Mouse (Mus musculus) embryonic stem cell, embryonic (primary cell): ENCODE measurements around the gene Plek.
"Not testable (repeated sequence)": the region's sequence is repeated elsewhere in the genome, so short reads cannot be mapped to it uniquely, and the experiment has no call there.

ENCODE experiments used
- CTCF ChIA-PET, 4 experiments: fragments of 300-600 bp in 2 of 4; fragments of 350-600 bp in 2 of 4; sonication (Branson Sonifier 250); formaldehyde crosslinking; loops; one replicate each; lab custom pipeline; 2022; ENCODE audit warnings: inconsistent platforms in 2 of 4; lab: Charles Lee
- POLR2A ChIA-PET, 4 experiments: fragments of 300-600 bp in 2 of 4; fragments of 350-600 bp in 2 of 4; sonication (Branson Sonifier 250); formaldehyde crosslinking; loops; one replicate each; lab custom pipeline; 2022; ENCODE audit warnings: antibody characterized with exemption in 4 of 4, inconsistent platforms in 1 of 4; lab: Charles Lee

Gene Plek

GRCm38 (mm10) chr11:17051545-17052475 is at the start of gene Plek, which contains the start of gene Cnrip1:
Gene Plek (minus strand): TSS chr11:17052381.
Gene Cnrip1 (plus strand): TSS chr11:17051586.
- ChIA-PET CTCF (interaction anchor here in 1 of 4 experiments (0.6 kb wide), 1 partner anchor 15 kb away, joined by 3 read pairs; no protein-coding TSS in a partner anchor), POLR2A (interaction anchor here in 2 of 4 experiments (1.0 to 1.4 kb wide), 2 partner anchors 27 to 205 kb away, joined by 3 read pairs; no protein-coding TSS in a partner anchor)

GRCm38 (mm10) chr11:17086106-17086505 is 33.9 kb upstream of the Plek start:
- POLR2A ChIA-PET, result no interaction called here

GRCm38 (mm10) chr11:17083866-17084265 is 31.7 kb upstream of the Plek start:
- CTCF ChIA-PET, result interaction anchor here in 1 of 4 experiments (0.7 kb wide), 1 partner anchor 377 kb away, joined by 3 read pairs; no protein-coding TSS in a partner anchor
- POLR2A ChIA-PET, result no interaction called here

More at GRCm38 (mm10) chr11:17086106-17086505, 33.9 kb upstream of the Plek start:
- CTCF ChIA-PET, result interaction anchor here in 1 of 4 experiments (0.6 kb wide), 1 partner anchor 576 kb away, joined by 4 read pairs; no protein-coding TSS in a partner anchor

GRCm38 (mm10) chr11:17083455-17083854 is 31.3 kb upstream of the Plek start:
- ChIA-PET POLR2A (interaction anchor here in 2 of 4 experiments (0.6 to 0.9 kb wide), 2 partner anchors 111 to 174 kb away, joined by 3 to 4 read pairs; partner anchors contain the start of gene C1d (in 1 of the 2)), CTCF (interaction anchor here in 2 of 4 experiments (0.5 to 1.0 kb wide), 3 partner anchors 109 to 377 kb away, joined by 3 to 4 read pairs (median 3); no protein-coding TSS in a partner anchor)

GRCm38 (mm10) chr11:17082953-17083352 is 30.8 kb upstream of the Plek start:
- ChIA-PET CTCF (interaction anchor here in 2 of 4 experiments (0.5 to 1.0 kb wide), 3 partner anchors 109 to 378 kb away, joined by 3 to 4 read pairs (median 3); no protein-coding TSS in a partner anchor), POLR2A (interaction anchor here in 2 of 4 experiments (0.6 to 0.9 kb wide), 2 partner anchors 112 to 174 kb away, joined by 3 to 4 read pairs; partner anchors contain the start of gene C1d (in 1 of the 2))

GRCm38 (mm10) chr11:17082086-17082485 is 29.9 kb upstream of the Plek start:
- ChIA-PET CTCF (no interaction called here), POLR2A (no interaction called here)

GRCm38 (mm10) chr11:17075656-17076055 is 23.5 kb upstream of the Plek start:
- POLR2A ChIA-PET, result no interaction called here
- CTCF ChIA-PET, result no interaction called here

GRCm38 (mm10) chr11:17069360-17069759 is 17.2 kb upstream of the Plek start:
- CTCF ChIA-PET, POLR2A ChIA-PET: not testable (repeated sequence)

- ChIA-PET POLR2A (interaction anchor here in 1 of 4 experiments (1.4 kb wide), 1 partner anchor 28 kb away, joined by 3 read pairs; no protein-coding TSS in a partner anchor), CTCF (no interaction called here)
Observed at GRCm38 (mm10) chr11:17052476-17053049, 382 bp upstream of the Plek start.

- POLR2A ChIA-PET, result no interaction called here
- CTCF ChIA-PET, result no interaction called here
Observed at GRCm38 (mm10) chr11:17045806-17046205, 6.4 kb downstream of the Plek start.

- POLR2A ChIA-PET, result interaction anchor here in 1 of 4 experiments (1.3 kb wide), 1 partner anchor 29 kb away, joined by 3 read pairs; the partner anchor contains the start of gene Plek
- CTCF ChIA-PET, result no interaction called here
Observed at GRCm38 (mm10) chr11:17023984-17024383, 28.2 kb downstream of the Plek start.

- ChIA-PET CTCF (no interaction called here), POLR2A (no interaction called here)
Observed at GRCm38 (mm10) chr11:17023206-17023605, 29.0 kb downstream of the Plek start.

- ChIA-PET CTCF (interaction anchor here in 3 of 4 experiments (0.6 to 1.1 kb wide), 3 partner anchors 12 to 730 kb away, joined by 3 to 4 read pairs (median 3); no protein-coding TSS in a partner anchor), POLR2A (interaction anchor here in 1 of 4 experiments (1.7 kb wide), 1 partner anchor 68 kb away, joined by 4 read pairs; the partner anchor contains the start of gene Fbxo48)
Observed at GRCm38 (mm10) chr11:17019328-17019727, 32.9 kb downstream of the Plek start.

GRCm38 (mm10) chr11:17012948-17013347 is 39.2 kb downstream of the Plek start:
- POLR2A ChIA-PET, result no interaction called here

GRCm38 (mm10) chr11:17008498-17008941 is 43.7 kb downstream of the Plek start:
- CTCF ChIA-PET, result no interaction called here
- POLR2A ChIA-PET, result no interaction called here

More at GRCm38 (mm10) chr11:17012948-17013347, 39.2 kb downstream of the Plek start:
- CTCF ChIA-PET, result no interaction called here

- ChIA-PET POLR2A (no interaction called here), CTCF (interaction anchor here in 1 of 4 experiments (0.8 kb wide), 1 partner anchor 12 kb away, joined by 3 read pairs; no protein-coding TSS in a partner anchor)
Observed at GRCm38 (mm10) chr11:17007517-17008173, 44.5 kb downstream of the Plek start.

- CTCF ChIA-PET, result not testable (repeated sequence)
- POLR2A ChIA-PET, result interaction anchor here in 1 of 4 experiments (0.8 kb wide), 1 partner anchor 10 kb away, joined by 3 read pairs; no protein-coding TSS in a partner anchor
Observed at GRCm38 (mm10) chr11:17006526-17006925, 45.7 kb downstream of the Plek start.
